Mouse (Mus musculus) testis, adult 2 months (tissue): ENCODE measurements around the gene Ugt1a5.

ENCODE experiments used
- CTCF ChIP-seq: fragments of 200-500 bp; IDR thresholded peaks from 2 replicates; pipeline ENCODE4 v1.5.1; 2012; ENCODE audit warnings: low read depth, mild to moderate bottlenecking, inconsistent platforms, low read length, moderate library complexity; ENCODE audit not compliant: control insufficient read depth, insufficient read depth, insufficient replicate concordance
- POLR2A ChIP-seq: fragments of 200-500 bp; IDR thresholded peaks from 2 replicates; pipeline ENCODE4 v1.6.1; 2012; ENCODE audit warnings: low read depth, mild to moderate bottlenecking, inconsistent platforms, low read length, moderate library complexity; ENCODE audit not compliant: control insufficient read depth

- TF ChIP-seq CTCF: no peak
- TF ChIP-seq POLR2A: peak; percentile 100
Measured at GRCm38 (mm10) chr1:88205294-88205922, 39.6 kb downstream of the Ugt1a5 start, which contains the start of gene Dnajb3.
